Mouse (Mus musculus): ENCODE measurements around the gene Usp13. TPM values are rescaled to one million over a fixed set of nuclear protein-coding genes. Genes with fewer than 3 reads are reported as not detected.

Usp13 gene
- polyA plus RNA-seq, 1 experiment, result 11.7 TPM

DNA sequence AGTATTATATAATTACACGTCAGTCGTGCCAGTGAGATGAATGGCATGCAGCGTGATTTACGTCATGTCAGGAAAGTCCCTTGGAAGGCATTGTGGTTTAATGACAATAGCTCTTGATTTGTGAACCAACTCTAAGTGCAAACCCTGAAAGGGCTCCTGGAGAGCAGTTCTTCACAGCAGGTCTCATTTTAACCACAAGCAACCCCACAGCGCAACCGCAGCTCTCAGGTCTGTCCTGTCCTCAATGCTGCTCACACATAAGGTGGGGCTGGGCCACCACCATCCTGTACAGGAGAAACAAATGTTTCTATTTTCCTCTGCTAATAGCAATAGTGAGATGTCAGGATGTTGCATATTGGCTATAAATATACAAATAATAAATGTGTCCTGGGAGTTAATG, 161.9 kb downstream of the Usp13 start:
- no peak for TF ChIP-seq POLR2A (IDR thresholded peaks at IDR 0.05; ENCODE audit: extremely low read depth, insufficient read depth, low read length)
- no peak for TF ChIP-seq CTCF (IDR thresholded peaks at IDR 0.05; ENCODE audit: extremely low read depth, insufficient read depth, low read length)
- no peak overlapping the region for H3K27ac ChIP-seq (ENCODE audit: insufficient read depth, low read length)
- H3K4me3 ChIP-seq (ENCODE audit: insufficient read depth, low read length), result no peak overlapping the region
- H3K4me1 ChIP-seq (ENCODE audit: control insufficient read depth, insufficient read depth, low read length), result no peaks in the 10 kb centered on the region

DNA sequence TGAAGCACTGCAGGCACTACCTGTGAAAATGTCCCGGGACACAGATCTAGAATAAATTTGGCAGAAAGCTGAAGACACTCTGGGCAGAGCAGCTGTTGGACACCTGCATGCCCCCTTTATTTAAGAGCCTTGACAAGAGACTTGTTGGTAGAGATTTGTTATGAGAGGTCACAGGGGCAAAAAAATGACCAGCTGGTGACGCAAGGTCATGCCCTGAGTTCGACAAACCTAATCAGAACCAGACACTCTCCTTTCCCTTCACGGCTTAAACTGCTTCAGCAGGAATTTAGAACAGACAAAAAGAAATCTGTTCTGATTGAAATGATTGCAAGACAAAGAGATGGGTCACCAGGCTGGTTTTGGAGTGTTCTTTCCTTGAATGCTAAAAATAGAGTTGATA, 162.6 kb downstream of the Usp13 start:
- Histone ChIP-seq H3K4me3 (ENCODE audit: insufficient read depth, low read length) (no peak overlapping the region), H3K4me1 (ENCODE audit: control insufficient read depth, insufficient read depth, low read length) (no peaks in the 10 kb centered on the region), H3K27ac (ENCODE audit: insufficient read depth, low read length) (no peak overlapping the region)
- TF ChIP-seq POLR2A (IDR thresholded peaks at IDR 0.05; ENCODE audit: extremely low read depth, insufficient read depth, low read length) (no peak), CTCF (IDR thresholded peaks at IDR 0.05; ENCODE audit: extremely low read depth, insufficient read depth, low read length) (no peak)

DNA sequence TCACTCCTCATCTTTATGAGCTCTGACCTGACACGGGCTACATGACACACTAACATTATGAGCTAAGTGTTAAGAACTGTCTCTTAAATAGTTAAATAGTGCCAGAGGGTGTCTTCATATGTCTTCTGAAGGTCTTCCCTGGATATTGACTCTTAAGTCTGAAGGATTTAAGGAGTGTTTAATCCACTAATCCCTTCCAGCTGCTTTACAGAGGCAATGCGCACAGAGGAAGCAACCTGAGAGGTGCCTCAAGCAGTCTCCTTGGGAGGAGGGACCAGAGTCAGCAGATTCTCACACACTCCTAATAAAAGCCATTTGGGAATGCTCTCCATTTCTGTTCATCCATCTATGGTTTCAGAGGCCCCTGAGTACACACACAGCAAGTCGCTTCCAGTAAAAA, 167.8 kb downstream of the Usp13 start:
- Histone ChIP-seq H3K4me3 (ENCODE audit: insufficient read depth, low read length) (no peak overlapping the region), H3K27ac (ENCODE audit: insufficient read depth, low read length) (no peak overlapping the region), H3K4me1 (ENCODE audit: control insufficient read depth, insufficient read depth, low read length) (peaks cover 2% of the 10 kb centered on the region)
- no peak for TF ChIP-seq CTCF (IDR thresholded peaks at IDR 0.05; ENCODE audit: extremely low read depth, insufficient read depth, low read length)
- no peak for TF ChIP-seq POLR2A (IDR thresholded peaks at IDR 0.05; ENCODE audit: extremely low read depth, insufficient read depth, low read length)

Other genes starting within 250 kb of the Usp13 start
- gene Gnb4, start 201.0 kb upstream of the Usp13 start, polyA plus RNA-seq (2012; rRNA removed), result 37.4 and 46.6 TPM in 2 replicates
- 17.7 and 17.9 TPM in 2 replicates for gene Actl6a, start 111.2 kb upstream of the Usp13 start, polyA plus RNA-seq (2012; rRNA removed)
- 321 and 333 TPM in 2 replicates for gene Ndufb5, start 80.6 kb upstream of the Usp13 start, polyA plus RNA-seq (2012; rRNA removed)
- 12.7 and 12.8 TPM in 2 replicates for gene Mrpl47, start 79.9 kb upstream of the Usp13 start, polyA plus RNA-seq (2012; rRNA removed)